Mouse (Mus musculus): ENCODE results near the gene Npm1.

DNA sequence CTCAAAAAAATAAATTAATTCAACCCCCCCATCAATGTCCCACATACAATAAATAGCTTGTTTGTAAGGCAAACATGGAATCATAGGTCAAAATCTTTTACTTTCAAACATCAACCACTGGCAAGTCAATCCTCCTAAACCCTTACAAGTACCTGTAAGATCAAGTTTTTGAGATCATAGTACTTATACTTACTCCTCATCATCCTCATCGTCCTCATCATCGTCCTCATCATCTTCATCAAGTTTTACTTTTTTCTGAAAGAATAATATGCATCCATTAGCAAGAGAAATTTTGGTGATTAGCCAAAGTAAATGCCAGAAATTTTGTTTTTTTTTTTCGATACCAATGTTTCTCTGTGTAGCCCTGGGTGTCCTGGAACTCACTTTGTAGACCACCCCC is 3.3 kb downstream of the Npm1 start:
- TF ChIP-seq POLR2A (IDR thresholded peaks at IDR 0.05; ENCODE audit: extremely low read depth, insufficient read depth, low read length): no peak
- no peak for TF ChIP-seq CTCF (IDR thresholded peaks at IDR 0.05; ENCODE audit: extremely low read depth, insufficient read depth, low read length)
